Mouse (Mus musculus) CD8-positive naive resting alpha-beta T cell, adult 2 months (primary cell): ENCODE data around the gene Azin2.

ENCODE experiments used
- DNase-seq, 2 experiments: peaks; one replicate each; pipeline ENCODE4 v3.0.0; 2022; ENCODE audit warnings: low read depth in 2 of 2, low spot score in 2 of 2

Gene Azin2

DNA sequence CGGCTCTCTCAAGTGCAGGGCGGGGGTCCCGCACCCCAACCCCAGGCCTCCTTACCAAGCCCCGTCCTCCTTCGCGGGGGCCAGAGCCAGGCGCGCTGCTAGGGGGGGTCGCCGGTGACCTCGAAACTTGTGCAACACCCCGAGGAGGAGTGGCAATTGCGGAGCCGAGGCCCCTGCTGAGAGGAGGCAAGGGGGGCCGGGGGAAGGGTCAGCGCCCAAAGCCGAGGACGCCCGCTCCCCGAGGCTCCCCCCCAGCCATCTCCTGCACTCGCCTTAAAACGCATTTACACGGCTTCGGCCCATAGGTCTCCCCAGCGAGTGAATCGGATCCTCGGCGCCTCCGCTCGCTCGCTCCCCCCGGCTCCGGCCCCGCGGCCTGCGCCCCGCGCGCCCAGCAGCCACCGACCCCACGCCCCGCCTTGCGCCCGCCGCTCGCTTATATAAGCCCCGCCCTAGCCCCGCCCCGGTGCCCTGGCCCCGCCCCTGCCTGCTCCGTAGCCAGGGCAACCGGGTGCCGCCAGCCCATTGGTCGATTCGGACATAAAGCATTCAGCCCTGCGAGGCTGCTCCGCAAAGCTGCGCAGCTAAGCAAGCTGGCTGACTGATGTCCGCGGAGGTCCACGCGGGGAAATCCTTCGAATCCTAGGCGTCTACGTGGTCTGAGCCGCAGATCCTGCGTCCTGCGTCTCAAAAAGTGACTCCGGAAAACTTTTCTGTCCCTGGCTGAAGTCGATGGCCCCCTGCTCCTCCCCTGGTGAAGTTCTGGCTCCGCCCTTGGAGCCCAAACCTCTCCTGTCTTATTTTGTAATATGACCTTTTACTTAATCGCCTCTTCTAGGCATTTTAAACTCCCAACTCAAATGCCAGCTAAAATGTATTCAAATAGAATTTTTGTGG lies at the start of gene Azin2:
TSS of gene Azin2 (minus strand) at position 414 of the 897 bp plus-strand sequence.
- DNase-seq, result peak; percentile 84

DNA sequence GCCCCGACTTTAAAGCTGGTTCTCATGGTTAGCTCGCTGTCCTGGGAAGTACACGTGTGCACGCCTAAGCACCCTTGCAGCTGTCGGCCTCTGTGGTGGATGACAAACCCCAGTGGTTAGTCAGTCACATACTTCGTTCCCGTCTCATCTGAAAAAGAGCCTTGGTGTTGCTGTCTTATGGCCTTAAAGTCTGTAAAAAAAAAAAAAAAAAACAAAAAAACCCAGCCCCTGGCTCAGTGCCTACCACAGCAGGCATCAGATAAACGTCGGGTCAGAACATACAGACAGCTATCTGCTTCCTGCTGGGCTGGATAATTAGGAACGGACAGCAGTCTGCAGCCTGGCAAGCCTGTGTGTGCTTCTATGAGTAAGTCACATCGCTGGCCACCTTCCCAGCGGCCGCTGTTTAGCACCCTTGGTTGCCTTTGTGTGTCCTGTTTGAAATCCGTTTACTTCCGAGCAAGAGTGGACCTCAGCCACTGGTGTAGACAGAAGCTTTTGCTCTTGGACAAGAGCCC lies 49.4 kb upstream of the Azin2 start:
- DNase-seq, result no peak

DNA sequence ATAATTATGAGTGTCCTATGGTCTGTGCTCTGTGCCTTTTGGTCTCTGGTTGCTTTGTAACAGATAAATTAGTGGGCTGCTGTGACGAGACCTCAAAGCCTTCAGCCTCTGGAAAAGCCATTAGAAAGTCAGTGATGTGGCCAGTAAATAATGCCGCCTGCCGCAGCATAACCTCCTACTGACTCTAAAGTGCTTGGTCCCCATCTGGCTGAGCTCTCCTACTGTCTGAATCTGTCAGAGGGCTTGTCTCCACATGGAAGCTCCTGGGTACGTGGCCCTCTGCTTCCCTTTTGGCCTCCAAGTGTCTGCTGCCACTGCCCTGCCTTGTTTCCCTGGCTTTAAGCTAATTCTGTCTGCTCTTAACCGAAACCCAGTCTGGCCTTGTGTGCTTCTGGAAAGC lies 47.3 kb upstream of the Azin2 start:
- DNase-seq, result no peak

DNA sequence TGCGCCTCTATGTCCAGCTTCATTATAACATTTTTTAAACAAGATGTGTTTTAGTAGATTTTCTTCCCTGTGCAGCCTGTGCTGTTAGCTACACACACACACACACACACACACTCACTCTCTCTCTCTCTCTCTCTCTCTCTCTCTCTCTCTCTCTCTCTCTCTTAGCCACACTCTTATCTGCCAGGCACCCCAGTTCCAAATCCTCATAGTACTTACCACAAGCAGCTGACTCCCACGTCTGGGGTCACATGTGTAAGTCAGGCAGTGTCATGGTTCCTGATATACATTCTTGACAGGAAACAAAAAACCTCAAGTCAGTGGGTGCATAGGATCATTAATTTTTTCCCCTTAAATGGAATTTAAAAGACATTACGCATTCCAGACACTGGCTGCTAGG lies 46.4 kb upstream of the Azin2 start:
- DNase-seq, result peak in 1 of 2 experiments; percentile 15

DNA sequence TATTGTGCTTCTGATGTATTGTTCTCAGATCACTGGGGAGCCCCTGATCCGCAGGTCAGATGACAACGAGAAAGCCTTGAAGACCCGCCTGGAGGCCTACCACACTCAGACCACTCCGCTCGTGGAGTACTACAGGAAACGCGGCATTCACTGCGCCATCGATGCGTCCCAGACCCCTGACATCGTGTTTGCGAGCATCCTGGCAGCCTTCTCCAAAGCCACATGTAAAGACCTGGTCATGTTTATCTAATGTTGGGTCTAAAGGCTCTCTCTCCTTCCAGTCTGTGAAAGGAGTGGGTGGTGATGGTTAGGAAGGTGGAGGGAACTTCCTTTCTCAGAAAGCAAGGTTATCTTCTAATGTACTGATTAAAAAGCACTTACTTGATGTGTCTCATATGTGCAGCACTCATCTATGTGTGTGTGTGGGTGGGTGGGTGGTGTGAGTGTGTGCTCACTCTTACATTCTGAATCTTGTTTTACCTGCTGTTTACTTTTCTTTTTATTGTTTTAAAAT lies 45.8 kb upstream of the Azin2 start:
- DNase-seq, result no peak

DNA sequence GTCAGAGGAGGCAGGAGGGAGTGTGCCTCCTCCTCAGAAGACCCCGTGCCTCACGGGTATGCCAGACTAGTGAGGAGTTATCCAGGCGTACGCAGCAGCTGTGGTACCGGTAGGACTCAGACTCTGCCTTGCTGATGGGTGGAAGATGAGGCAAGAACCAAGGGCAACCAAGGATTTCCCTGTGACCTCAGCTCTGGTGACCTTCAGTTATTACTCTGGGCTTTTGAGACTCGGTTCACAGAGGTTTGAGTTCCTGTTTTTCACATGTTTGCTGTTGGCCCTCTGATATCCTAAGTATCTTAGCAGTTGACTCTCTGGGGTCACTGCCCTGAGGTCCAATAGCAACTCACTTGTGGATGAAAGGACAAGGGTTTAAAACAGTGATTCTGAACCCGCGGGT lies 41.5 kb upstream of the Azin2 start:
- no peak for DNase-seq

DNA sequence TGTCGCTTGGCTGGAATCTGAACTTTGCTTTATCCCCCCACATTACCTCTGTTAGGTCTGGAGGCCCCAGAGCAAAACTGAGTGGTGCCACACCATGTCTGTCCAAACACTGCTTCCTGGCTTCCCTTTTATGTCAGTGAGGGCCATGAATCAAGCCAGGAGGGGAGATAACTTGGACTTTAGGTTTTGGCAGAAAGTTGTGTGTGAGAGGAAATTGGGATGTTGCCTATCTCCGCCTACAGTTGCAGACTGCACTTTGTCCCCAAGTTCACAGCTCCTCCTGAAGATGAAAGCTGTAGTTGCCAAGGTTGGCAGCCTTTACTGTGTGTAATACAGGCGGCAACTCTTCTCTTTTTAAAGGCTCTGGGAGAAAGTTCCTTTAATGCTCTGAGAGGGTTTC lies 38.5 kb upstream of the Azin2 start:
- DNase-seq, result no peak

DNA sequence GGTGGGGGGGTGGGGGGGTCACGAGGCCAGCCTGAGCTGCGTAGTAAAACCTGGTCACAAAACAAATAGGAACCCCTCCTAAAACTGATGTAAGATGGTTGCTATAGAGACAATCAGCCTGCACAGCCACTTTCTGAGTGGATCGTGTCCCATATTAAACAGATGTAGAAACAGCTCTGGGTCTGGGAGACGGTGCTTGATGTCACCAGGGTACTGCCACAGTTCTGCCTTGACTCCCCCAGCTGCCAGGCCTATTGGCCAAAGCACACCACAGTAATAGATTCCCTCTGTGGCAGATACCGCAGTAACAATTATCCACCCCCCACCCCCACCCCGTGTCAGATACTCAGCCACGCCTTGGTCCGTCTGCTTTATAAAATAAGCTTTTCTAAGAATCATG lies 36.2 kb upstream of the Azin2 start:
- DNase-seq, result no peak

DNA sequence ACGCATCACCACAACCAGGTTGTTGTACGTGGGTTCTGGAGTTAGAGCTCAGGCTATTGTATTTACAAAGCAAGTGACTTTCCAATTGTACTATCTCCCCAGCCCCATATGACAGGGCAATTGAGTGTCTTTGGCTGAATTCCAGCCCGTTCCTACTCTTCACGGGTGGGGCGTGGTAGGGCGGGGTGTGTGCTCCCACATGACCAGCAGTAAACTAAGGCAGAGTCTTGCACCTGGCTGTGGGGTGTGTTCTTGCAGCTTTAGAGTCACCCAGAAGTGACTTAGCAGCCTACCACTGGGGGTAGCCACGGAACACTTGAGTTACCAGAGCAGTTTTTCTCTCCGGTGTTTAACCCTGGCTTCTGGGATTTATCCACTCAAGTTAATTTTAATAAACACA lies 35.0 kb upstream of the Azin2 start:
- no peak for DNase-seq

DNA sequence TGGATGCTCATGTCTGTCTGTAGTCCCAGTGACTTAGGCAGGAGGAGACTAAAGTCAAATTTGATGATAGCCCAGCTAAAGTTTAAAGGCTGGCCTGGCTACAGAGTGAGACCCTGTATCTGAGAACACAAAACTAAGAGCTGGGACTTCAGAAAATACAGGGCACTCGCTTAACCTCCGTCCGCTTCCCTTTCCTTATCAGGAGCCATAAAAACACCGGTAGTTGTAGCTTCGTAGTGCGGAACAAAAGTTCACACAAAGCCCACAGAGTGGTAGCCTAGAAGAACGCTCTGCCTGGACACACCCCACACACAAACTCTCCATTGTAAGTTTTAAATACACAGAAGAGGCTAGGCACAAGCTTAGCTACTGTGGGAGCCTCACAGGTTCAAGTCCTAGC lies 33.0 kb upstream of the Azin2 start:
- DNase-seq, result no peak

DNA sequence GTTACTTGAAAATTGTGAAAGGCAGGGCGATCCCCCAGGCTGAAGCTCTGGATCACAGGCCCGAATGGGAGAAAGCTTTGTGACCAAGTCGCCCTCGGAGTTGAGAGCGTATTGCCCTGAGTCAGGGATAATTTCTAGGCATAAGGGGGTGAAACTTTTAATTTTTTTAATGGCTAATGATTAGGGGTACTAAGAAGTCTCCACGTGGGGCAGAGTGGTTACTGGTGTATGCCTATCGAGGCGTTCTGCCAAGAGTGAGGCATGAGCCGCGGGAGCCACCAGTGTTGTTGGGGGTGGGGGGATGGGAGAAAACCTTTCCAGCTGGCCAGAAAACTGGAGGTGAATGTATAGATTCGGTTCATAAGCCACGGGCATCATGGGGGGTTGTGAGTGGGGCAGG lies 31.4 kb upstream of the Azin2 start:
- DNase-seq, result no peak

DNA sequence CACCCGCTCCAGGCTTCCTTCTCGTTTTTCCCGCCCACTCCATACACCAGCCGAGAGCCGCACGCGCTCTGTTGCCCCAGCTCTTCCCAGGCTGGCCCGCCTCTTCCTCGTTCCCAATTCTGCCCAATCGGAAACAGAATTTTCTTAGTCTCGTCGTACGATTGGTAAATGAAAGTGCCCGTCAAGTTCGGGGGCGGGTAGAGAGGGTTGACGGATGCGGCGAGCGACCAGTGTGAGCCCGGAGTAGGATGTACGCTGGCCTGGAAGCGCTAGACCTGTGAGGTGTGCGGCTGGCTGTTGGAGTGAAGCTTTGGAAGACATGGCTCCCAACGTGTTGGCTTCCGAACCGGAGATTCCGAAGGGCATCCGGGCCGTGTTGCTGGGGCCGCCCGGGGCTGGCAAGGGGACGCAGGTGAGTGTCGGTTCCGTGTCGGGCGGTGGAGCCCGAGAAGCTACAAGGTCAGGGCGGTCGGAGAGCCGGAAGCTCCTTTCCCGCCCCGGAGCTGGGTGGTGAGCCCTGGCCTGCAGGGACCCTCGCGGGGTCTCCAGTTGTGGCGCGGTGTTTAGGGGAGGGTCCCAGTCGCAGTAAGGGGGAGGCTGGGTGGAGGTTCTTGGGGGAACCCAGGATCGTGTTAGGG lies 30.9 kb upstream of the Azin2 start:
- DNase-seq, result peak; percentile 91 to 96

DNA sequence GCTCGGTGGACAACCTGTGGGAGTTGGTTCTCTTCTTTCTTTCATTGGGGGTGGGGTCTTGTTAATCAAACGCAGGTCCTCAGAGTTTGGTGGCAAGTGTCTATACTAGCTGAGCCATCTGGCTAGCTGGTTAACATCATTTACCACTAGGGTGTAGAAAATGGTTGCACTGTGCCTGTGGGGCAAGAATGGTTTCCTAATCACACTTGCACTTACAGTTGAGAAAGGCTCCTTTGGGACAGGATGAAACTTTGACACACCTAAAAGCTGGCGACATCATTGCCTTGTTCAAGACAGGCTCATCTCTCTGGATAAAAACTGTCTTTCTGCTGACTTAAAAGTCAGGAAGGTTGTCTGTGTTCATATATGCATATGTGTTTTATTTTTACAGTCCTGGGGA lies 29.9 kb upstream of the Azin2 start:
- no peak for DNase-seq

DNA sequence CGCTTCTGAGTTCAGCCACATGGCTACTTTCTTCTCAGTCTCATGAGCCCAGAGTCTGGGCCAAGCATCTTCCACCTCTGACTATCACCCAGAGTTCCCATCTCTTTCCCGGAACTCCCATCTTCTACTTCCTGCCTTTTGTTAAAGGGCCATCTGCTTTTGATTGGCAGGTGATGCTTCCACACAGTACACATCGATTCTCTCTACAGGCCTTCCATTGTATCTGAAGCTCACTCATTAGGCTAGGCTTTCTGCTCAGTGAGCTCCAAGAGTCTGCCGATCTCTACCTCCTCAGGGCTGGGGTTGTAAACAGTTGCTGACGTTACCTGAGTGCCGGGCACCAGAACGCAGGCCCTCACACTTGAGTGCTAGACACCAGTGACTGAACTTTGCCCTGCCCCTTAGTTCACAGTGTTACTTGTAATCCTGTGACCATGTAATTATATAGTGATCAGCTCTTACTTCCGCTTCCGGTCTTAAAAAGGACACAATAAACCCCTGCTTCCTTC lies 29.3 kb upstream of the Azin2 start, which contains the start of gene Ak2:
TSS of gene Ak2 (plus strand) at position 459 of the 509 bp plus-strand sequence.
- no peak for DNase-seq

DNA sequence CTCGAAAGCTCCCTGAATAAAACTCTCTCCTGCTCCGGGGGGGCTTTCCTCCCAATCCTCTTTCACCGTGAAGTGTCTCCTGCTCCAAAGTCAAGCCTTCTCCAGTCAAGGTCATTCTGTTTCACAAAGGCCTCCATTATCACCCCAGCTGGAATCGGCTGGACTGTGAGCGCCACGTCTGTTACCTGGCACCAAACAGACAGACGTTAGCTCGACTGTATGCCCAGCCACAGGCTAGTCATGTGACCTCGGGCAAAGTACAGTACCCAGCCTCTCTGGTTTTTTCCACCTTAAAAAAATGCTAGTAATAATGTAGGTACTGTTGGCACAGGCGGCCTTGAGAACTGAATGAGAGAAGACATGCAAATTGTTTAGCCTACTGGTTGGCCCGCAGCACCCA lies 27.4 kb upstream of the Azin2 start:
- no peak for DNase-seq

DNA sequence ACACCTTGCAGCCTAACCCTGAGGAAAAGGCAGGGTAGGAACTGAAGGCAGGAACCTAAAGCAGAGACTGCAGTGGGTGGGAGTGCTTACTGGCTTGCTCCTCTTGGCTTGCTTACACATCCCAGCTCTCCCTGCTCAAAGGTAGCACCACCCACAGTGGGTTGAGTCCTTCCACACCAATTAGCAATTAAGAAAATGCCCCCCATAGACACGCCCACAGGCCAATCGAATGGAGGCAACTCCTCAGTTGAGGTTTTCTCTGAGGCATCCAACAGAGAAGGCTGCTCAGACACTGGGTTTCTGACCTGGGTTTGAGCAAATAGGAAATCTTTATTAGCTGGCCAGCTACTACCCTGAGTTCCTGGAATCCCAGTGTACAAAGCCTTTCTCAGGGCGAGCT lies 26.7 kb upstream of the Azin2 start:
- no peak for DNase-seq

DNA sequence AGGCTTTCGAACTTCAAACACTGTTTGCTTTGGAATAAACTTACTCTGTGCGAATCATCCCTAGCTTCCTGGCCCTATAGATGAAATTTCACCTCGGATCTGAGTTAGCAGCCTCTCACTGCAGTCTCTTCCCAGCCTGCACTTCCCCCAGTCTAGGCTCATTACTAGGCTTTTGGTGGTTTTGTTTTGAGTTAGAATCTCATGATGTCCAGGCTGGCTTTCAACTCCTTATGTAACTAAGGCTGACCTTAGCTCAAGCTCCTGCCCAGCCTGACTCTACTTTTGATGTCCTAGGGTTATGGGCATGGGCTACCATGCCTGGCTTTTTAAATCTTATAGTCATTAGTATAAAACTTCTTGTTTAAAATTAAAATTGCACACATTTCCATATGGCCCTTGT lies 22.4 kb upstream of the Azin2 start:
- DNase-seq, result no peak

DNA sequence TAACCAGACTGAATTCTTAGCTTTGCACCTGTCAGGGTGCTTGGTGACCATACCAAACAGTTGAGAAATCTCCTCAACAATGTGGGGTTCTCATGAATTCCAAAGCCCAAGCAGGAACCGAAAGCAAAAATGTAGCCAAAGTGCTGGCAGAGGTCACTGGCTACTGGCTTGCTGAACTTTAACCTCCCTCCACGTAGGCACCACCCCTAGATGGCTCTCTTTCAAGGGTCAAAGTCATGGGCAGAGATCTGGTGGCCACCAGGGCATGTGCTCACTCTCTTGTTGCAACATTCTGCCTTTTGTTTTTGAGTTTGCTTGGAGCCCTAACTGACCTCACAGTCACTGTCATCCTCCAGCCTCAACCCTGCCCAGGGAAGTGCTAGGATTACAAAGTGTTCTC lies 21.4 kb upstream of the Azin2 start:
- no peak for DNase-seq

DNA sequence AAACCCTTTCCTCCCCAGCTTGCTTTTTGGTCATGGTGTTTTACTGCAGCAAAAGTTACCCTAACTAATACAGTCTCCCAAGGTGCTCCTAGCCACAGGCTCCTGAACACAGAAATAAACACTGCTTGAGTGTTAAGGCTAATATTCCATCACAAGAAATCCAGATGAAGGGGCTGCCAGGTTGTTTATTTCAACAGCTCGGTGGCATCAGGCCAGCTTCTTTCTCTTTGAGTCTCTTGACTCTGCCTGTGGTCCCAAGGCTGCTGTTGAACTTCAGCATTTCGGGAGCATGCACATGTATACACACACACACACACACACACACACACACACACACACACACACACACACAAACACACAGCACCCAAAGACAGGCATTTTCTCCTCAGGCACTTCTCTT lies 20.9 kb upstream of the Azin2 start:
- DNase-seq, result no peak

DNA sequence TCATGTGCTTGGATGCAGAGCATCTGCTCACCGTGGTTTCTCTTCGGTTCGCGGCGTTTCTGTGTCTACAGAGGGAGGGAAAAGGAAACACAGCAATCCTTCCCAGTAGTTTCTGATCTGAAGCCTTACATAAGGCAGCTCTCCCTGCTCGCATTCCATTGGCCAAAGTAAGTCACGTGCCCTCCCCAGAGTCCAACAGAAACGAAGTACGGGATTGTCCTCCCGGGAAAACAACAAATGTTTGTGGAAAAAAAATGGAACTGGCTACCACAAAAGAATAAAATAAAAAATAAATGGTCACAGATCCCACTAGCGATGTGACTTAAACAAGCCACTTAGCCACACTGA lies 19.6 kb upstream of the Azin2 start:
- no peak for DNase-seq

DNA sequence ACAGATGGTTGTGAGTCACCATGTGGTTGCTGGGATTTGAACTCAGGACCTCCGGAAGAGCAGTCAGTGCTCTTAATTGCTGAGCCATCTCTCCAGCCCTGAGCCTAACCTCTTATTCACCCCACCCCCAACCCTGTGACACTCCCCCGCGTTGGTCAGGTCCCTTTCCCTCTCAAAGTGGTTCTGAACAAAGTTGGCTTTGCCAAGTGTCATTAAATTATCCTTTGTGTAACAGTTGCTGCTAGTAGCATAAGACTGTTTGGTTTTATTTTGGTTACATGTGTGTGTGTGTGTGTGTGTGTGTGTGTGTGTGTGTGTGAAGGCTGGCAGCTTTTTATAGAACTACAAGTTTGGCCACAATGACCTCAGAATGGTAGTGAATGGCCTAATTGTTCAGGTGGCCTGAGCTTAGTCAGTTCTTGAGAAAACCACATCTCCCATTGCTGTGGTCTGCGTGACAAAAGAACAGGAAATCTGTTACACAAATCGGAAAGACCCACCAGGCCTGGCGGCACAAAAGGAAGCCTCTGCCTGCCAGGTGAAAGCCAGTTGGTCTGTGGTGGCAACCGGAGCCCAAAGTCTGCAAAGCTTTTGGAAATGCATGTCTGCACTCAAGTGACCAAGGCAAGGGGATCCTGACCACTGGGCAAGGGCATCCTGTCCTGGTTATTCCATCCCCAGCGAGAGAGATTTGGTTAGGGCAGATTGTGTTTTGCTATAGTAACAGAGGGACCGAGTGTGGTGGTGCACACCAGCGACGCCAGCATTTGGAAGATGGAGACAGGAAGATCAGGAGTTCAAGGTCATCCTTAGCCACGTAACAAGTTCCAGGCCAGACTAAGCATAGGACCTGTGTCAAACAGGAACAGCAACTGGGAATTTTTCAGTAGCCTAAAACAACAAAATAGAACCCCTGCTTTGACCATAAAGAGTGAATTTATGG lies 18.9 kb upstream of the Azin2 start:
- DNase-seq, result peak; percentile 43 to 44
